Mouse (Mus musculus) neural tube, embryonic 13.5 days (tissue): ENCODE data around the gene Lpin1. TPM values are rescaled to one million over a fixed set of nuclear protein-coding genes. Genes with fewer than 3 reads are reported as not detected.

Experiments used
- ATAC-seq: fragments of 200-750 bp; cut with Nextera tagmentation; 2 replicates; pipeline ENCODE4 v1.8.0; 2017; ENCODE audit warnings: low read depth, mild to moderate bottlenecking, moderate TSS enrichment, moderate library complexity
- H3K27ac ChIP-seq: fragments of 300-500 bp; sonication (generic); replicated peaks from 2 replicates; pipeline ENCODE4 v1.5.1; 2015; ENCODE audit warnings: moderate library complexity, mild to moderate bottlenecking, inconsistent platforms
- H3K27me3 ChIP-seq: fragments of 300-500 bp; sonication (generic); 2 replicates; pipeline ENCODE4 v1.6.1; 2015; ENCODE audit warnings: mild to moderate bottlenecking, inconsistent platforms
- H3K36me3 ChIP-seq: fragments of 300-500 bp; sonication (generic); 2 replicates; pipeline ENCODE4 v1.6.1; 2015; ENCODE audit warnings: mild to moderate bottlenecking, inconsistent platforms
- H3K4me1 ChIP-seq: fragments of 300-500 bp; sonication (generic); replicated peaks from 2 replicates; pipeline ENCODE4 v1.6.1; 2015; ENCODE audit warnings: inconsistent platforms
- H3K4me2 ChIP-seq: fragments of 300-500 bp; sonication (generic); 2 replicates; pipeline ENCODE4 v1.6.1; 2015; ENCODE audit warnings: inconsistent platforms, mild to moderate bottlenecking, moderate library complexity
- H3K4me3 ChIP-seq: fragments of 300-500 bp; sonication (generic); 2 replicates; pipeline ENCODE4 v1.5.1; 2015; ENCODE audit warnings: mild to moderate bottlenecking, inconsistent platforms
- H3K9ac ChIP-seq: fragments of 300-500 bp; sonication (generic); 2 replicates; pipeline ENCODE4 v1.6.1; 2015; ENCODE audit warnings: moderate library complexity, mild to moderate bottlenecking, inconsistent platforms
- H3K9me3 ChIP-seq: fragments of 300-500 bp; sonication (generic); 2 replicates; pipeline ENCODE4 v1.6.1; 2016; ENCODE audit warnings: inconsistent platforms
- WGBS: fragments of 180-500 bp; shearing (Covaris S2); methylation state at CpG from one replicate; pipeline ENCODE4 v1.1.7; 2015; 5-methylcytosine and 5-hydroxymethylcytosine counted together
- polyA plus RNA-seq: library from polyadenylated mRNA; unstranded; fragments of >200 nt; fragmentation: Nextera tagmentation; extraction: Ambion mirVana; gene quantifications from 2 replicates; pipeline ENCODE4 v1.2.1, GENCODE M21; 2015

Lpin1 gene
- polyA plus RNA-seq, 1 experiment from 2014 or later, result 16.1 TPM

DNA sequence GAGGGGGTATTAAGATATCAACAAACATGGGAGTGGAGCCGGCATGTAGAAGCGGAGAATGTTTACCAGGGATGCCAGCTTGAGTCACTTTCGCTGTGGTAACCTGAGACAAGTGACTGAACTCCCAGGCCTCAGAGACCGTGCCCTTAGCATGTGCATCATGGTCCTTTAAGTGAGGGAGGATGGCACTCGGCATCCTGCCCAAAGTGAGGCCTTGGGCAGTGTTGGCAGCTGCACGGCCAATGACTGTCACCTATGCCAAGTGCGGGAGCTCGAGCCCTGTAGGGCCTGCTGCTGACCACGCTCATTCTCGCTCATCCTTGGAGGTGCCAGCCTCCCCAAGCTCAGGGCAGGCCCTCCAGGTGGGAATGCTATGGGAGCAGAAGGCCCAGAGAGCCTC lies 48.1 kb downstream of the Lpin1 start:
- Histone ChIP-seq H3K36me3 (peaks cover 98% of the 10 kb centered on the region), H3K9ac (no peak overlapping the region), H3K27me3 (no peaks in the 10 kb centered on the region), H3K9me3 (no peaks in the 10 kb centered on the region), H3K4me3 (no peak overlapping the region), H3K4me2 (no peak overlapping the region), H3K4me1 (no peaks in the 10 kb centered on the region), H3K27ac (no peak overlapping the region)
- 95% methylated on average over 10 of the region's 10 CpGs for WGBS
- ATAC-seq, result no peak

DNA sequence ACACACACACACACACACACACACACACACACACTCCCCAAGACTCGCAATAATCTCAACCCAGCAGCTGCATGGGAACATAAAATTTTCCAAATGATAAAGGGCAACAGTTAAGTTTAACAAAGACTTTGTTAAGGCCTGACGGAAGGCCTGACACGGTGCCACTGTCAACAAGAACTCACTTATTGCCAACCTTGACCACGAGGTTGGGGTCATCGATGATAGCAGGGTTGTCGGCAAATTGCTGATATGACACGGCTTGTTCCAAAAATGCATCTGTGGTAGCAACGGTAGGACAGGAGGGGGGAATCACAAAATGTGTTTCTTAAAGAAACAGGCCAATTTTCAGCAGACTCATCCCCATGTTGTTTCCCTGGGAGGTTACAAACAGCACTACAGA lies 48.6 kb downstream of the Lpin1 start:
- Histone ChIP-seq H3K27ac (no peak overlapping the region), H3K4me3 (no peak overlapping the region), H3K4me2 (no peak overlapping the region), H3K36me3 (peaks cover 98% of the 10 kb centered on the region), H3K27me3 (no peaks in the 10 kb centered on the region), H3K9ac (no peak overlapping the region), H3K4me1 (no peaks in the 10 kb centered on the region), H3K9me3 (no peaks in the 10 kb centered on the region)
- ATAC-seq, result no peak
- 92% methylated on average over 8 of the region's 8 CpGs for WGBS

DNA sequence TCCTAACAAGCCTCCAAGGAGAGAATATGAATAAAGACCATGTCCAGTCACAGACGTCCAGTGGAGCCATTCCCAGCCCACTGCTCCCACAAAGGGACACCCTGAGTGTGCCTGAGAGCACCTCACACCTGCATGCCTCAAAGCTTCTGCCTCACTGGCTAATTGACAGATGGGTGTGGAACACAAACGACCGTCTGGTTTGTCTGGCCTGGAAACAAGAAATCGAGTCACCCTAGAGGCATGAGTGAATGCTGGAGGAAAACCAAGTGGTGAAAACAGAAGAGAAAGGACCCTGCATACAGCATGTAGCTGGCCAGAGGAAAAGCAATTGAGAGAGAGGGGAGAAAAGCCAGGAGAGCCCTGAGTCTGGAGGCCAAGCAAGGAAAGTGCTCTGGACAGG lies 53.5 kb downstream of the Lpin1 start:
- Histone ChIP-seq H3K4me1 (no peaks in the 10 kb centered on the region), H3K27ac (no peak overlapping the region), H3K4me3 (no peak overlapping the region), H3K27me3 (no peaks in the 10 kb centered on the region), H3K4me2 (no peak overlapping the region), H3K9ac (no peak overlapping the region), H3K36me3 (peaks cover 88% of the 10 kb centered on the region), H3K9me3 (no peaks in the 10 kb centered on the region)
- ATAC-seq, result no peak
- 21% methylated on average over 4 of the region's 4 CpGs for WGBS

DNA sequence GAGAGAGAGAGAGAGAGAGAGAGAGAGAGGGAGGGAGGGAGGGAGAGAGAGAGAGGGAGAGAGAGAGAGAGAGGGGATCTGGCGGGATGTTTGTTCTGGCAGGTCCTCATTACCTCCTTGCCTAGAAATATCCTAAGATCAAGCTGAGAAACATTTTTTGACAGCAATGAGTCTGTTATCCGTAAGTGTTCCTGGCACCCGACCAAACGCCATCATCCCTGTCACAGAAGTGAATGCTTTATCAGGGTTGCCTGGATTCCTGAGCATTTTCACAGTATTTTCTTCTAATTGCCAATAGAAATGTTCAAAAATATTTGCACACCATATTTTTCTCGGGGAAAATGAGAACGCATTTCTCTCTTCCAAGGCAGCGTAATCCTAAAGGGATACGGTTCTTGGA lies 56.6 kb downstream of the Lpin1 start:
- H3K36me3 ChIP-seq, result peaks cover 66% of the 10 kb centered on the region
- ATAC-seq, result no peak
- WGBS, result 88% methylated on average over 8 of the region's 8 CpGs

DNA sequence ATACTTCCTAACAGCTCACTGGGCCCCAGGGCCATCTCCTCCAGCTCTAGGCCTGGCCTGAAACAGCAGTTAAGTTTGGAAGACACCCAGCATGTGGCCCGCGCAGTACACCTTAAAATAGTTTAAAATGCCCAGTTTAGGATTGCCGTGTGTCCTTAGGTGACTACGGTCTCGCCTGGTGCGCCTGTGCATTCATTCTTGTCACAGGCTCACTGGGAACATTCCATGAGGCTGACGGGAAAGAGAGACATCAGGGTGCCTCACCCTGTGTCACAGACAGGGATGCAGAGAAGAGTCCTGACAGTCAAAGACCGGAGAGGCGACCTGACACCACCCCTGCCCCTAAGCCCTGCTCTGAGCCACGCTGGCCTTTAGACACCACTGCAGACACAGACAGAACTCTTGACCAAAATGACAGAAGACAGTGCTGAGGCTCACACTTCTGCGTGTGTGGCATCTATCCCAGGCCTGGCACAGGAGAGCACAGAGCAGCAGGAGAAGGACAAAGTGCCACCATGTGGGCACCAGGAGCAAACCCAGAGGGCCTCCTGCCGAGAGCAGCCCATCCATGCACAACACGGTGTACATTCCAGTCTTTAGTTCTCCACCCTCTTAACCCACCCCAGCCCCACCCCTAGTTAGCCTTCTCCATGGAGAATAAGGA lies 58.5 kb downstream of the Lpin1 start:
- no peak overlapping the region for H3K4me3 ChIP-seq
- no peaks in the 10 kb centered on the region for H3K27me3 ChIP-seq
- H3K9me3 ChIP-seq, result no peaks in the 10 kb centered on the region
- H3K4me1 ChIP-seq, result peaks cover 32% of the 10 kb centered on the region
- no peak for ATAC-seq
- H3K4me2 ChIP-seq, result no peak overlapping the region
- WGBS, result 86% methylated on average over 13 of the region's 13 CpGs
- H3K9ac ChIP-seq, result no peak overlapping the region
- H3K36me3 ChIP-seq, result peaks cover 64% of the 10 kb centered on the region
- no peak overlapping the region for H3K27ac ChIP-seq

More for the DNA sequence above, 56.6 kb downstream of the Lpin1 start:
- no peak overlapping the region for H3K9ac ChIP-seq
- H3K9me3 ChIP-seq, result no peaks in the 10 kb centered on the region
- no peak overlapping the region for H3K4me2 ChIP-seq
- no peak overlapping the region for H3K4me3 ChIP-seq
- peaks cover 23% of the 10 kb centered on the region for H3K4me1 ChIP-seq
- no peaks in the 10 kb centered on the region for H3K27me3 ChIP-seq
- no peak overlapping the region for H3K27ac ChIP-seq

DNA sequence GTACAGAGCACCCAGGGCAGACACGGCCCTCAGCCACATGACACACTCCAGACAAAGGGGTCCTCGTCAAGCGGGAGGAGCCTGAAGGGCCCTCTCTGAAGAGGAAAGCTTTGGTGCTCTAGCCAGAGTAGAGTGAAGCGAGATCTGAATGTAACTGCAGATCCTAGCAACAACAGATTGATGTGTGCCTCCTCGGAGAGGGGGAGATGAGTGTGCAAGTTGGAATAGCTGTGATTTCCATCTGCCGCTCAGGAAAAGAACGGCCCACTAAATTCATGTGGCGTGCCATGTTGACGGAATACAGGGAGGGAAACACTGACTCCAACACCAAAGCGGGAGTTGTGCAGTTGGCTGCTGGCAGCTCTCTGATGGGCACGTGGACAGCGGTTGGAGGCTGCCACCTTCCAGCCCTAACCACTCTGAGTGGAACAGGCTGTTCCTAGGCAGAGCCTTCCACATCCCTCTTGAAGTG lies 59.7 kb downstream of the Lpin1 start:
- Histone ChIP-seq H3K4me3 (no peak overlapping the region), H3K9ac (no peak overlapping the region), H3K36me3 (peaks cover 64% of the 10 kb centered on the region), H3K9me3 (no peaks in the 10 kb centered on the region), H3K27me3 (no peaks in the 10 kb centered on the region), H3K4me2 (no peak overlapping the region), H3K27ac (peak overlapping the region; percentile 24; the same call in 1 of the 2 replicates), H3K4me1 (peaks cover 32% of the 10 kb centered on the region)
- peak; percentile 44 for ATAC-seq
- 52% methylated on average over 12 of the region's 12 CpGs for WGBS

DNA sequence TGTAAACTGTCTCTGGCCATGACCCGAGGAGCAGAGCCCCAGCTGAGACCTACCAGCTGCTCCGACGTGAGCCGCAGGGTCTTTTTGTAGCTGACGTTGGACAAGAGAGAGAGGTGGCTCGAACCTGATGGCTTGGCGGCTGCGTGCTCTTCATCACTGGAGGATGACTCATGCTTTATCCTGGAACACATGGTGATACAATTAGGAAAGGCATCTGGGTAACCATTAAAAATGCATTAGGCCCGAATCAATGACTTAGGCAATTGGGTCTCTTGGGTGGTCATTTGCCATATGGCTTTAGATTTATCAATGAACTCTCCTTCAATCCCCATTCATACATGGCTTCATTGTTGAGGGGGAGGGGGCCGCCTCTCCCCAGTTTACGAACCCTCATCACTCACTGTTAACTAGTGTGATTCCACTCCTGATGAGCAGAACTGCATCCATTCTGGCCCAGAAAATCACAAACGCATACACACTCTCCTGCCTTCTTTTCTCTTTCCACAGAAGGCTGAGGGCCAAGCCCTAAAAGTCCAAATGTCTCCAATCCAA lies 61.9 kb downstream of the Lpin1 start:
- Histone ChIP-seq H3K4me2 (no peak overlapping the region), H3K27me3 (no peaks in the 10 kb centered on the region), H3K4me1 (peaks cover 32% of the 10 kb centered on the region), H3K9me3 (no peaks in the 10 kb centered on the region), H3K9ac (no peak overlapping the region), H3K4me3 (no peak overlapping the region), H3K27ac (no peak overlapping the region), H3K36me3 (peaks cover 74% of the 10 kb centered on the region)
- peak; percentile 80 for ATAC-seq
- WGBS, result 33% methylated on average over 12 of the region's 12 CpGs

DNA sequence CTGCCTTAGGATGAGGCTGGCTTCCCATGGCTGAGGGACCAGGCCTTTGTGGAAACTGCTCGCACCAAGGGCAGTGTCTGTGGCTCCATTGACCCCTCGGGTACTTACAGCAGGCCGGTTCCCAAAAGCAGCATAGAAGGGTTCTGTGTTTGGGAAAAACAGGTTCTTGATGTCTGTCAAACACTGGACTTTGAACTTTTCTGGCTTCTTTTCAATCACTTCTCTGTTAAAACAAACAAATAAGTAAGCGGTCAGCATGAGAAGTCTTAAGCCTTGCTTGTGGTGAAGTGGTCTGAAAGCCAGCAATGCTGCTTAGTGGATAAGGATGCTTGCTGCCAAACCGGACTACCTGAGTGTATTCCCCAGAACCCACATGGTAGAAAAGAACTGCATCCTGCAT lies 69.2 kb downstream of the Lpin1 start:
- Histone ChIP-seq H3K4me2 (no peak overlapping the region), H3K4me3 (no peak overlapping the region), H3K27me3 (no peaks in the 10 kb centered on the region), H3K9ac (no peak overlapping the region), H3K27ac (no peak overlapping the region), H3K9me3 (no peaks in the 10 kb centered on the region), H3K36me3 (peaks cover 94% of the 10 kb centered on the region), H3K4me1 (no peaks in the 10 kb centered on the region)
- 90% methylated on average over 5 of the region's 5 CpGs for WGBS
- ATAC-seq, result no peak

DNA sequence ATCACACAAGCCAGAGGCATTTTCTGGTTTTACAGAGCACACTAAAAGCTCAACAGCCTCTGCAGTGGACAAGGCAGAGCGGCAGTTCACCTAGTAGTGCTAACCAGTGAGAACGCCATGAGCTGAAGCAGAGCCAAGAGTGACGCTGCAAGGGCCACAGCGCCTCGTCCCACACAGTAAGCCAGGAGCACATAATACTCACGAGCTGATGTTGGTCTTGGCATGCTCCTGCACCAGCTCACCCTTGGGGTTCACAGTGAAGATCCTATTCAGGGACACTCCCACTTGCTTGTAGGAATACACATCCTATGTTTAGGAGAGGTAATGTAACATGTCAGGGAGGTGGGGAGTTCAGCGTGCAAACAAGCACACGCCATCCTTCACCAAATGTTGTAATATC lies 70.1 kb downstream of the Lpin1 start:
- Histone ChIP-seq H3K36me3 (peaks cover 93% of the 10 kb centered on the region), H3K4me3 (no peak overlapping the region), H3K27me3 (no peaks in the 10 kb centered on the region), H3K9me3 (no peaks in the 10 kb centered on the region), H3K4me1 (no peaks in the 10 kb centered on the region), H3K9ac (no peak overlapping the region), H3K4me2 (no peak overlapping the region), H3K27ac (no peak overlapping the region)
- WGBS, result 86% methylated on average over 8 of the region's 8 CpGs
- ATAC-seq, result no peak

DNA sequence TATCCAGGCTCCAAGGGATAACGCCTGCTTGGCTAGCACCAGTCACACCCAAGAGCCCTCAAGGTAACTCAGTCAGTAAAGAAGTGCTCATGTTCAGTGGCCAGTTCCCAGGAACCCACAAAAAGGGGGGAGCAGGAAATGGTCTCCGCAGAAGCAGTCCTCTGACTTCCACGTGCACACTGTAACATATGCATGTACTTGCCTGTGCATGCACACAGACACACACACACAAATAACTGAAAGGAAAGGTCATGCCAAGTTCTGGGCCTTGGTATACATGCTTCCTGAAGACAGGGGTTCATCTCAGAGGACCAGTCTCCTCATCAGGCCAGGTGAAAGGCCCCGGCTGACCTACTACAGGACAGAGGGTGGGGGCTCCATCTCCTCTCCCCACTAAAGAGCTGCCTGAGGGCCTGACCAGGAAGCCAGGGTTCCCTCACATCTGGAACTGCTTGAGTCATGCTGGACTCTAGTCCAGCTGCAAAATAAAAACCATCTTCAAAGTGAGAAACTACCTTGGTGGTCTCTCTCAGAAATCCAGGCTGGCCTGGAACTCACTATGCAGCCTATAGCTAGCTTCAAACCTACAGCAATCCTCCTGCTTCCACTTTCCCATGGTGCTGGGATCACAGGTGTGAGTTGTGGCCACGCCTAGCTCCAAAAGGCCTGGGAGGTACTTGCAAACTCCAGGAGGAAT lies 70.7 kb downstream of the Lpin1 start:
- Histone ChIP-seq H3K9ac (no peak overlapping the region), H3K27me3 (no peaks in the 10 kb centered on the region), H3K9me3 (no peaks in the 10 kb centered on the region), H3K4me3 (no peak overlapping the region), H3K4me2 (no peak overlapping the region), H3K36me3 (peaks cover 92% of the 10 kb centered on the region), H3K27ac (no peak overlapping the region), H3K4me1 (no peaks in the 10 kb centered on the region)
- ATAC-seq, result no peak
- 88% methylated on average over 5 of the region's 5 CpGs for WGBS

DNA sequence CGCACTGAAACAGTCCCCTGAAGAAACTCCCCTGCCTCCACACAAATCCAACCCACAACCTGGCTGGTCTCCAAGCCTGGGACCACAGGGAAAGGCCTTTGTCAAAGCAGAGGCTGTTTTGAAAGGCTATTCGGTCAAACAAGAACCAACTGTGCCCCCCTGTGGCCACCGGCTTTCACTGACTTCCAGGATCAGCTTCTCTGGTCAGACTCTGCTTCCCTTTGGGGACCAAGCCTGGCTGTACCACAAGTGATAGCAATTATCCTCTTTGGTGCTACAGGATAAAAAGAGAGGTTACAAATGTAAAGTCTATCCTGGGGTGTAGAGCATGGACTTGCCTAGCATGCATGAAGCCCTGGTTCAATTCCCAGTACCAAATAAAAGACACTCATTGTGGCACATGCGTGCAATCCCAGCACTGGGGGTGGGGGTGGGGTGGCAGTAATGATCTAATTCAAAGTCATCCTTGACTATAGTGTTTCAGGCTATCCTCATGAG lies 77.4 kb downstream of the Lpin1 start:
- Histone ChIP-seq H3K9me3 (no peaks in the 10 kb centered on the region), H3K27ac (peak overlapping the region; percentile 33; the same call in 1 of the 2 replicates), H3K27me3 (no peaks in the 10 kb centered on the region), H3K9ac (0 out of 2 replicates have a peak overlapping the region, but pooled peaks have one; percentile 41), H3K4me1 (peaks cover 13% of the 10 kb centered on the region), H3K4me3 (no peak overlapping the region), H3K36me3 (peaks cover 28% of the 10 kb centered on the region), H3K4me2 (0 out of 2 replicates have a peak overlapping the region, but pooled peaks have one; percentile 5)
- 14% methylated on average over 4 of the region's 4 CpGs for WGBS
- peak; percentile 85 for ATAC-seq

DNA sequence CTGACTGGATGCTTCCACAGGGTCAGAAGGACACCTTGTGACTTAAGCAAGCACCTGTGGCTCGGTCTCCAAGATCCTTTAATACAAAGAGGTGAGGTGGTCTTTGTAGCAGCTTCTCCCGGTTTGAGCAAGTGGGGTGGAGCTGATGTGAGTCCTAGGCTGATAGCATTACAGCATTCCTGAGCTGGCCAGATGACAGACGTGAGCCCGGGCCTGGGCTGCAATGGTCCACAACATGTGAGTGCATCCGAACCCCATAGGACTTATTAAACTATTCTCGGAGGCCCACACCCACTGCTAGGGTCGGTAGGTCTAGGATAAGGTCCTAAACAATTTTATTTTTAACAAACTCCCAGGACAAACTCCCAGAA lies 77.9 kb downstream of the Lpin1 start:
- H3K27me3 ChIP-seq, result no peaks in the 10 kb centered on the region
- no peaks in the 10 kb centered on the region for H3K9me3 ChIP-seq
- peak overlapping the region; percentile 33 for H3K27ac ChIP-seq
- H3K4me3 ChIP-seq, result no peak overlapping the region
- peak; percentile 60 for ATAC-seq
- 0 out of 2 replicates have a peak overlapping the region, but pooled peaks have one; percentile 41 for H3K9ac ChIP-seq
- peaks cover 23% of the 10 kb centered on the region for H3K36me3 ChIP-seq
- 55% methylated on average over 7 of the region's 7 CpGs for WGBS
- 0 out of 2 replicates have a peak overlapping the region, but pooled peaks have one; percentile 5 for H3K4me2 ChIP-seq
- H3K4me1 ChIP-seq, result peaks cover 13% of the 10 kb centered on the region
